Mouse (Mus musculus): Measurements from ENCODE around the gene Klk1b4. TPM values are rescaled to one million over a fixed set of nuclear protein-coding genes. Genes with fewer than 3 reads are reported as not detected.
"Not testable (repeated sequence)": the region's sequence is repeated elsewhere in the genome, so short reads cannot be mapped to it uniquely, and the experiment has no call there.

Gene Klk1b4
- not detected in 2 replicates for polyA plus RNA-seq (2016; fragmentation: Nextera tagmentation; extraction: Ambion mirVana)

- not testable (repeated sequence) for H3K9ac ChIP-seq; ATAC-seq (ENCODE audit: insufficient number of reproducible peaks, insufficient read depth, low FRiP score, low TSS enrichment); H3K9me3 ChIP-seq; H3K27ac ChIP-seq; H3K4me2 ChIP-seq (replicated peaks); H3K36me3 ChIP-seq; H3K27me3 ChIP-seq; H3K4me1 ChIP-seq; H3K4me3 ChIP-seq
- 49% methylated on average over 3 of the region's 3 CpGs for WGBS
Observed at GRCm38 (mm10) chr7:44207135-44207534, at the start of gene Klk1b4. Gene Klk1b4 (plus strand): TSS chr7:44207435.

- no peak for ATAC-seq (ENCODE audit: insufficient number of reproducible peaks, insufficient read depth, low FRiP score, low TSS enrichment)
- H3K9ac ChIP-seq = no peak overlapping the region
- WGBS = 70% methylated on average over 9 of the region's 9 CpGs
- no peaks in the 10 kb centered on the region for H3K36me3 ChIP-seq
- no peaks in the 10 kb centered on the region for H3K4me1 ChIP-seq
- no peak overlapping the region for H3K4me2 ChIP-seq (replicated peaks)
- H3K4me3 ChIP-seq = no peak overlapping the region
- no peak overlapping the region for H3K27ac ChIP-seq
- no peaks in the 10 kb centered on the region for H3K9me3 ChIP-seq
- no peaks in the 10 kb centered on the region for H3K27me3 ChIP-seq
Observed at GRCm38 (mm10) chr7:44179299-44180045, 27.8 kb upstream of the Klk1b4 start.

- not testable (repeated sequence) for ATAC-seq (ENCODE audit: insufficient number of reproducible peaks, insufficient read depth, low FRiP score, low TSS enrichment); H3K27me3 ChIP-seq; H3K27ac ChIP-seq; H3K4me3 ChIP-seq; H3K36me3 ChIP-seq; H3K4me2 ChIP-seq (replicated peaks); H3K4me1 ChIP-seq; H3K9me3 ChIP-seq; H3K9ac ChIP-seq
- WGBS = 66% methylated on average over 8 of the region's 8 CpGs
Observed at GRCm38 (mm10) chr7:44186516-44186915, 20.7 kb upstream of the Klk1b4 start.

DNA sequence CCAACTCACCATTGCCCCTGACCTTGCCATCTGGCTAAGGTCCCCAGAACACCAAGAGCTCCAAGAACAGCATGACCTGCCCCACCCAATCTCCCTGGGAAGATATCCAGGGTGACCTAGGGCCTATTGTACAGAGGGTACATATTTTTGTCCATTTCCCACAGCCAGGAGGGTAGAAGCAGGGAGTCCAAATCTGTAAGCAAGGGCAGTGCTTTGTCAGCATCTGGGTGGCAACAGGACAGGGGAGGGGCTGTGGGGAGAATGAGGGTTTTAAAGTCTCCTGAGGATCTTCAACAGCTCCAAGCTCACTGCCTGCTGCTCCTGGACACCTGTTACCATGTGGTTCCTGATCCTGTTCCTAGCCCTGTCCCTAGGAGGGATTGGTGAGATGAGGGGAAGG lies 19.3 kb upstream of the Klk1b4 start, which contains the start of gene Klk1b24:
Gene Klk1b24, plus strand, starts transcription at position 301 of the 400 bp plus-strand sequence.
- H3K27ac ChIP-seq; H3K36me3 ChIP-seq; ATAC-seq (ENCODE audit: insufficient number of reproducible peaks, insufficient read depth, low FRiP score, low TSS enrichment); H3K4me2 ChIP-seq (replicated peaks); H3K4me1 ChIP-seq; H3K9me3 ChIP-seq; H3K27me3 ChIP-seq; H3K4me3 ChIP-seq; H3K9ac ChIP-seq: not testable (repeated sequence)

GRCm38 (mm10) chr7:44193466-44193865 lies 13.8 kb upstream of the Klk1b4 start:
- 93% methylated on average over 1 of the region's 1 CpGs for WGBS
- not testable (repeated sequence) for ATAC-seq (ENCODE audit: insufficient number of reproducible peaks, insufficient read depth, low FRiP score, low TSS enrichment); H3K4me1 ChIP-seq; H3K4me3 ChIP-seq; H3K27me3 ChIP-seq; H3K9ac ChIP-seq; H3K36me3 ChIP-seq; H3K27ac ChIP-seq; H3K4me2 ChIP-seq (replicated peaks); H3K9me3 ChIP-seq

- H3K36me3 ChIP-seq = no peaks in the 10 kb centered on the region
- H3K9ac ChIP-seq = no peak within 1 kb of the TSS
- no peak within 1 kb of the TSS for H3K27ac ChIP-seq
- WGBS = 60% methylated on average over 3 of the region's 3 CpGs
- no peaks in the 10 kb centered on the region for H3K9me3 ChIP-seq
- no peak within 1 kb of the TSS for H3K4me2 ChIP-seq (replicated peaks)
- no peak for ATAC-seq (ENCODE audit: insufficient number of reproducible peaks, insufficient read depth, low FRiP score, low TSS enrichment)
- no peaks in the 10 kb centered on the region for H3K27me3 ChIP-seq
- no peaks in the 10 kb centered on the region for H3K4me1 ChIP-seq
- no peak within 1 kb of the TSS for H3K4me3 ChIP-seq
Observed at GRCm38 (mm10) chr7:44197891-44198290, 9.3 kb upstream of the Klk1b4 start, which contains the start of gene Klk1b3. Gene Klk1b3 (plus strand): TSS chr7:44198191.

DNA sequence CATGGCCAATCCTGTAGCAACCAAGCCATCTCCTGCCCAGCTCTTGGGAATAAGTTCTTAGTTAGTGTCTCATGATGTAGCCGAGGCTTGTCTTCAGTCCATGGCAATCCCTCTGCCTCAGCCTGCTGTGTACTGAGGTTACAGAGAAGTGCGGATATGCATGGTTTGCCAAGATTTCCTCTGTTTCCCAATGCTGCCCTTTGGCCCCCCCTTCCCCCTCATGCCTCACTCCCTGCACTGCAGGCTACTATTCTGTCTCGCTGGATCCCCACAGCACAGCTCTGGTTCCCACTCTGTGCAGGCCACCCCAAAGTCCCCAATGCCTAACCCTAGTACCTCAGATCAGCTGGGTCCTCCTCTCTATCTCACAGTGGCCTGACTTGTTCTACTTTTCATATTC lies 1.1 kb downstream of the Klk1b4 start:
- Histone ChIP-seq H3K4me2 (replicated peaks) (no peak overlapping the region), H3K27ac (no peak overlapping the region), H3K27me3 (no peaks in the 10 kb centered on the region), H3K36me3 (no peaks in the 10 kb centered on the region), H3K9me3 (no peaks in the 10 kb centered on the region), H3K9ac (no peak overlapping the region), H3K4me3 (no peak overlapping the region), H3K4me1 (no peaks in the 10 kb centered on the region)
- 80% methylated on average over 3 of the region's 3 CpGs for WGBS
- ATAC-seq (ENCODE audit: insufficient number of reproducible peaks, insufficient read depth, low FRiP score, low TSS enrichment) = no peak

GRCm38 (mm10) chr7:44215645-44216044 lies 8.4 kb downstream of the Klk1b4 start, which contains the start of gene Klk1b5:
Gene Klk1b5 (plus strand): TSS chr7:44215945.
- Histone ChIP-seq H3K4me2 (replicated peaks) (no peak within 1 kb of the TSS), H3K9me3 (no peaks in the 10 kb centered on the region), H3K36me3 (no peaks in the 10 kb centered on the region), H3K27ac (no peak within 1 kb of the TSS), H3K4me3 (no peak within 1 kb of the TSS), H3K4me1 (no peaks in the 10 kb centered on the region), H3K9ac (no peak within 1 kb of the TSS), H3K27me3 (no peaks in the 10 kb centered on the region)
- no peak for ATAC-seq (ENCODE audit: insufficient number of reproducible peaks, insufficient read depth, low FRiP score, low TSS enrichment)
- 78% methylated on average over 1 of the region's 1 CpGs for WGBS

DNA sequence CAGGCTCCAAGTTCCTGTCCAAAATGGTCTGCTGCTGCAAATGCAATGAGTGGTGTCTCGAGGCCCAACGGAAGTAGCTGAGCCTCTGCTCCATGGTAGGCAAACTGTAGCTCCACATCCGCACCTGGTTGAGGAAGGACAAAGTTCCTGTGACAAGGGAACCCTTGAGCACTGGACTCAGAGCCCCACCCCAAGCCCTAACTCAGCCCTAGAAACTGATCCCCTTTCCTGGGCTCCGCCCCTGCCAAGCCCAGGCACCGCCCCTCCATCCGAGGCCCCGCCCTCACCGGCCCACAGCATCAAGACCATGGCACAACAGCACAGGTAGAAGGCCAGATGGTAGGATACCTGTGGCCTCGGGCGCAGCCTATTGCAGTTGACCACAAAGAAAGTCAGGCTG lies 14.4 kb downstream of the Klk1b4 start:
- H3K9me3 ChIP-seq; H3K4me1 ChIP-seq; H3K27ac ChIP-seq; H3K9ac ChIP-seq; H3K27me3 ChIP-seq; H3K4me2 ChIP-seq (replicated peaks); H3K36me3 ChIP-seq; ATAC-seq (ENCODE audit: insufficient number of reproducible peaks, insufficient read depth, low FRiP score, low TSS enrichment); H3K4me3 ChIP-seq: not testable (repeated sequence)
- WGBS = 61% methylated on average over 8 of the region's 10 CpGs

GRCm38 (mm10) chr7:44222335-44222734 lies 15.1 kb downstream of the Klk1b4 start:
- H3K27me3 ChIP-seq; H3K9ac ChIP-seq; H3K27ac ChIP-seq; ATAC-seq (ENCODE audit: insufficient number of reproducible peaks, insufficient read depth, low FRiP score, low TSS enrichment); H3K4me1 ChIP-seq; H3K36me3 ChIP-seq; H3K4me2 ChIP-seq (replicated peaks); H3K4me3 ChIP-seq; H3K9me3 ChIP-seq: not testable (repeated sequence)
- WGBS = 71% methylated on average over 6 of the region's 6 CpGs

DNA sequence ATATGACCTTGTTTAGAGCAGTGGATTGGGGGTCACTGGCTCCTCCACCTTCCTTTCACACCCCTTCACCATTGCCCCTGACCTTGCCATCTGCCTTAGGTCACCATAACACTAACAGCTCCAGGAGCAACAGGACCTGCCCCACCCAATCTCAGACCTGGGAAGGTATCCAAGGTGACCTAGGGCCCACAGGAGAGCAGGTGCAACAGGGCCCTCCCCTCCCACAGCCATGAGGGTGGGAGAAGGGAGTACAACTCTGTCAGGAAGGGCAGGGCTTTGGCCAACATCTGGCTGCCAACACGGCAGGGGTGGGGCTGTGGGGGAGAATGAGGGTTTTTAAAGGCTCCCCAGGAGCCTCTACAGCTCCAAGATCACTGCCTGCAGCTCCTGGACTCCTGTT lies 17.8 kb downstream of the Klk1b4 start, which contains the start of gene Klk1:
Gene Klk1, plus strand, starts transcription at position 285 of the 400 bp plus-strand sequence.
- WGBS = 65% methylated on average over 1 of the region's 1 CpGs
- Histone ChIP-seq H3K9me3 (no peaks in the 10 kb centered on the region), H3K4me1 (no peaks in the 10 kb centered on the region), H3K36me3 (no peaks in the 10 kb centered on the region), H3K4me2 (replicated peaks) (no peak within 1 kb of the TSS), H3K4me3 (no peak within 1 kb of the TSS), H3K27ac (no peak within 1 kb of the TSS), H3K27me3 (no peaks in the 10 kb centered on the region), H3K9ac (no peak within 1 kb of the TSS)
- no peak for ATAC-seq (ENCODE audit: insufficient number of reproducible peaks, insufficient read depth, low FRiP score, low TSS enrichment)

DNA sequence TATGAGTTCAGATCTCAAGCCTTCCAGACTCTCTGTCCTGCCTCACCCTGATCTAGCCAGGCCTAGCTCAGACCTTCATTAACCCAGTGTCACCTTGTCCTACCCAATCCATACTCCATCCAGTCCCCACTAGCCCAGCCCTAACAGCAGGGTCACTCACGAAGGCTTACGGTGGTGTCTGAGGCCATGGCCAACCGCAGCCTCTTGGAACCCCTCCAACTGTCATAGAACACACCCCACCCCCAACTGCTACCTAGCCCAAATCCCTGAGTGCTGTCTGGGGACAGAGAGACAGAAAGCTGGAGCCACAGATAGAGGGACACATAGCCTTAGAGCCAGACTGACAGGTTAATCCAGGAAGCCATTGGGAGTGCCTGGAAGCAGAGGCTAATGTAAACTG lies 28.7 kb downstream of the Klk1b4 start, which contains the start of gene Gm36864:
Gene Gm36864, plus strand, starts transcription at position 269 of the 400 bp plus-strand sequence.
- no peak for ATAC-seq (ENCODE audit: insufficient number of reproducible peaks, insufficient read depth, low FRiP score, low TSS enrichment)
- Histone ChIP-seq H3K27me3 (no peaks in the 10 kb centered on the region), H3K4me1 (no peaks in the 10 kb centered on the region), H3K4me2 (replicated peaks) (no peak within 1 kb of the TSS), H3K4me3 (no peak within 1 kb of the TSS), H3K27ac (no peak within 1 kb of the TSS), H3K9ac (no peak within 1 kb of the TSS), H3K9me3 (no peaks in the 10 kb centered on the region), H3K36me3 (no peaks in the 10 kb centered on the region)
- WGBS = 90% methylated on average over 3 of the region's 3 CpGs

Data from embryonic facial prominence, embryonic 12.5 days (tissue).